Mouse (Mus musculus) olfactory bulb, adult 2 months (tissue): Measurements from ENCODE around the gene Tedc2. TPM values are rescaled to one million over a fixed set of nuclear protein-coding genes. Genes with fewer than 3 reads are reported as not detected.

Experiments used
- H3K27ac ChIP-seq: fragments of 200-500 bp; 2 replicates; pipeline ENCODE4 v1.5.1; 2012; ENCODE audit warnings: low read depth, low read length; ENCODE audit not compliant: insufficient read depth
- H3K4me1 ChIP-seq: fragments of 200-500 bp; 2 replicates; pipeline ENCODE4 v1.6.1; 2012; ENCODE audit warnings: low read length; ENCODE audit not compliant: control insufficient read depth, insufficient read depth
- H3K4me3 ChIP-seq: fragments of 200-500 bp; 2 replicates; pipeline ENCODE4 v1.5.1; 2012; ENCODE audit warnings: mild to moderate bottlenecking, low read depth, low read length, moderate library complexity; ENCODE audit not compliant: insufficient read depth
- CTCF ChIP-seq: fragments of 200-500 bp; IDR thresholded peaks from 2 replicates; pipeline ENCODE4 v1.5.1; 2012; ENCODE audit warnings: low read depth, mild to moderate bottlenecking, low read length, moderate library complexity; ENCODE audit not compliant: insufficient read depth
- POLR2A ChIP-seq: fragments of 200-500 bp; IDR thresholded peaks from 2 replicates; pipeline ENCODE4 v1.6.1; 2012; ENCODE audit warnings: mild to moderate bottlenecking, low read depth, low read length, moderate library complexity; ENCODE audit not compliant: insufficient read depth
- WGBS: fragments of 180-500 bp; shearing (Covaris S2); methylation state at CpG from one replicate; pipeline ENCODE4 v1.1.7; 2018; 5-methylcytosine and 5-hydroxymethylcytosine counted together
- polyA plus RNA-seq: library from polyadenylated mRNA; stranded (reverse); fragments of >200 nt; gene quantifications from 2 replicates; pipeline ENCODE4 v1.2.4, GENCODE M21; 2012; ENCODE audit warnings: low replicate concordance; ENCODE audit not compliant: missing spikeins, insufficient read depth, insufficient read length

The Tedc2 gene
- polyA plus RNA-seq, 1 experiment = not detected

DNA sequence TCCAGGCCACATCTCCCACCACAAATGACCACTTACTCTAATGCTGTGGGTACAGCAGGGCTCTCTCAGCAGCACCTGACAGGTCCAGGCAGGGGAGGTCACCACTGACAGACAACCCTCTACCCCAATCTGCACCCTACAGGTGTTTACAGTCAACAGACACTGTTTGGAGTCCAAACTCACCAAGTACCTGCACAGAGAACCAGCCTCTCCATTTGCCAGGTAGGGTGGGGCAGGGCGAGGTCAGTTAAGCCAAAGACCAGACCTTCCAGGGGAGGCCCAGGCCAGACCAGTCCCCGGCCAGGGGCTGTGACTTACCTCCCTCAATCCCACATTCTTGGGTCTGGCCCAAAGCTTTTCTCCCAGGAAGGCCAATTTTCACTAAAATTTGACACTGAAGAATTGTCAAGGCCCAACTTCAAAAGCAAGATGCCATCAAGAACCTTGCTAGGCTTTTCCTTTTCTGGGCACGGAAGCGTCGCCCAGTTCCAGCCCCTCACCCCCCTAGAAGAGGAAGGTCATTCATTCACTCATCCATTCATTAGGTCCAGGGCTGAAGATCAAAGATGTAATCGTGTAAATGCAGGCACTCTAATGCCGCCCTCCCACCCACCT lies 52.7 kb downstream of the Tedc2 start:
- 26% methylated on average over 7 of the region's 7 CpGs for WGBS
- Histone ChIP-seq H3K27ac (no peak overlapping the region), H3K4me3 (peak overlapping the region; percentile 75), H3K4me1 (peaks cover 18% of the 10 kb centered on the region)
- no peak for TF ChIP-seq CTCF
- no peak for TF ChIP-seq POLR2A

GRCm38 (mm10) chr17:24167120-24167519 lies 53.5 kb downstream of the Tedc2 start:
- Histone ChIP-seq H3K27ac (no peak overlapping the region), H3K4me1 (peaks cover 23% of the 10 kb centered on the region), H3K4me3 (no peak overlapping the region)
- WGBS = 56% methylated on average over 6 of the region's 6 CpGs
- no peak for TF ChIP-seq POLR2A
- no peak for TF ChIP-seq CTCF

Other genes with a start within 250 kb of the Tedc2 start
- gene Prss30, start 240.3 kb downstream of the Tedc2 start, polyA plus RNA-seq = not detected in 2 replicates
- not detected in 2 replicates for gene Prss22, start 222.8 kb downstream of the Tedc2 start, polyA plus RNA-seq
- gene Prss27, start 182.7 kb downstream of the Tedc2 start, polyA plus RNA-seq = not detected in 2 replicates
- gene Kctd5, start 147.4 kb downstream of the Tedc2 start, polyA plus RNA-seq = not detected in 2 replicates
- gene Pdpk1, start 69.9 kb downstream of the Tedc2 start, polyA plus RNA-seq = not detected in 2 replicates
- gene Amdhd2, start 57.1 kb downstream of the Tedc2 start, polyA plus RNA-seq = not detected in 2 replicates
- gene Atp6v0c, start 51.1 kb downstream of the Tedc2 start, polyA plus RNA-seq = 528 TPM in 1 of 2 replicates, not detected in the other
- not detected in 2 replicates for gene Tbc1d24, start 15.3 kb downstream of the Tedc2 start, polyA plus RNA-seq
- not detected in 2 replicates for gene Ntn3, start 11.3 kb downstream of the Tedc2 start, polyA plus RNA-seq
- not detected in 2 replicates for gene Ccnf, start 30.6 kb upstream of the Tedc2 start, polyA plus RNA-seq
- not detected in 2 replicates for gene Abca17, start 130.2 kb upstream of the Tedc2 start, polyA plus RNA-seq
- gene Abca3, start 131.1 kb upstream of the Tedc2 start, polyA plus RNA-seq = 91.3 TPM in 1 of 2 replicates, not detected in the other
- gene Rnps1, start 193.7 kb upstream of the Tedc2 start, polyA plus RNA-seq = not detected in 2 replicates
- gene Eci1, start 205.8 kb upstream of the Tedc2 start, polyA plus RNA-seq = not detected in 2 replicates
- not detected in 2 replicates for gene Dnase1l2, start 222.3 kb upstream of the Tedc2 start, polyA plus RNA-seq
- gene E4f1, start 249.5 kb upstream of the Tedc2 start, polyA plus RNA-seq = not detected in 2 replicates
- gene Pgp, start 249.5 kb upstream of the Tedc2 start, polyA plus RNA-seq = not detected in 2 replicates